Mouse (Mus musculus) liver, postnatal 0 days (tissue): ENCODE measurements around the gene Lmna.
A peak's percentile ranks its signal among the peaks of the same experiment; 100 is the strongest.

ENCODE experiments used
- CTCF ChIP-seq: sonication (generic); IDR thresholded peaks from 2 replicates; pipeline ENCODE4 v1.5.1; 2016; ENCODE audit warnings: antibody characterized with exemption, low read depth
- EP300 ChIP-seq: IDR thresholded peaks from 2 replicates; pipeline ENCODE4 v1.6.1; 2016; ENCODE audit warnings: antibody characterized with exemption, low read depth, mild to moderate bottlenecking

GRCm38 (mm10) chr3:88553880-88554586, 44.3 kb upstream of the Lmna start:
- TF ChIP-seq CTCF (peak; percentile 41; the same call in 1 of the 2 replicates), EP300 (no peak)
